Mouse (Mus musculus): ENCODE measurements around the gene Olfr1495. TPM values are rescaled to one million over a fixed set of nuclear protein-coding genes. Genes with fewer than 3 reads are reported as not detected.

The Olfr1495 gene
- total RNA-seq (2023; ENCODE audit: inconsistent age): not detected in 4 replicates

DNA sequence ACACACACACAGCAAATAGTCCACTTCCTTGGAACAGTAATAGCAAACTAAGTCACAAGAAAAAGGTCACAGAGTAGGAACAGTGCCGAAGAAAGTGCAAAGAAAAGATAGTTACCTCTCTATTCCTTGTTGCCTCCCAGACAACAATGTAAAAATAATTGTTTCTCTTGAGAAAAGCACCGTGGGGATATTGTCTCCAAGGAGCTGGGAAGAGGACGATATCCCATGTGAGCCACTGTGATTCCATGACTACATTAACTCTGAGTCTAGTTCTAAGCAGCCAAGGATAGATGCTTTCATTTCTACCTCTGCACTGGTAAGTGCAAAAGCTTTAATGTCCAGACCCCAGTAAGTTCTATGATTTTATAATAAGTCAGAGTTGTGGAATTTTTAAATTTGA, at the start of gene Olfr1495:
Gene Olfr1495 (plus strand): TSS at position 301 of the 400 bp plus-strand sequence.

DNA sequence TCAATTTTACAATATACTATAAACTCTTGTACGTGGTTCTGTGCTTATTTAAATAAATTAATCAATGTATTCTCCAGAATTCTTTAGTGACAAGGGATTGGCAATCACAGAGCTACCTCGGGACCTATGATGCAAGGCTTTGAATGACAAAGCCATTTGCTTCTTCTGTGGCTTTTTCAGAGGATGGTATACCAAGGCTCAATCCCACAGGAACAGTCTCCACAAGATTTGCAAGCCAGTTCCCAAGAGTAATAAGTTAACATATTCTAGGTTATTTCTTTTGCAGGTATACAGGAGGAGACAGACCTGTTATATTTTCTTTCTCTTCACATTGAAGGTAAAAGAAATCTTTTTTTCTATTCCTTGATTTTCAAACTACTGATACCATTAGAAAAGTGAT, 41.4 kb upstream of the Olfr1495 start, which contains the start of gene Olfr1493-ps1:
Gene Olfr1493-ps1 (plus strand): TSS at position 301 of the 400 bp plus-strand sequence.

DNA sequence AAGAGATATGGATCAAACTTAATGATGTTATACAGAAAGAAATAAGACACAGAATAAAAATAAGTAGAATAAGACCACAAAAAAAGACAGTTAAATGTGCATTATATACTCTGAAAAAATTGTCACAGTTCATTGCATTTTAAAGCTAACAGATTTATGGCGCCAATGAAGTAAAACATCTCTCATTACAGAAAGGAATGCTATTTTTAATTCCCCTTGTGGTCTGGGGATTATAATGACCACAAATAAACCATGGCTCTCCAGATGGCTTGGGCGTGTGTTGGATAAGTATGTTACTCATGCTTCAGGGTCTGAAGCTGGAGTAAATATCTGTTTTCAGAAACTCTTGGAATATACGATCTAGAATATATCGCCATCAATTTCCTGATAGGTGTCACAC, 25.0 kb upstream of the Olfr1495 start, which contains the start of gene Olfr1494:
Gene Olfr1494 (plus strand): TSS at position 301 of the 400 bp plus-strand sequence.

DNA sequence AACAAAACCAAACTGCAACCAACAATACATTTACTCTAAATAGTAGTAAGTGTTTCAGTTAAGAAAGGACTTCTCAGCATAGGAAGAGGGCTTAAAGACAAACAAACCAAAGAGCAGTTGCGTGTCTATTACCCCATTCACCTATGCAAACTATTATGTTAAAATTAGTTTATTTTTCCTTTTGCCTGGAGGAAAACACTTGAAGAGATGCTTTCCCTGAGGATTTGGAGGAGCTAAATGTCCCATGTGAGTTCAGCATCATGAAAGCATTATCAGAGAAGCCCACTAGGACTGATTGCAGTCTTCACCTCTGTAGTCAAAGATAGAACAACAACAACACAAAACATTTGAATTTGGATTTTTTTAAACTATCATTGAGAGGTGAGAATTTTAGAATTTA, 13.2 kb downstream of the Olfr1495 start, which contains the start of gene Olfr1496:
Gene Olfr1496 (plus strand): TSS at position 301 of the 400 bp plus-strand sequence.

DNA sequence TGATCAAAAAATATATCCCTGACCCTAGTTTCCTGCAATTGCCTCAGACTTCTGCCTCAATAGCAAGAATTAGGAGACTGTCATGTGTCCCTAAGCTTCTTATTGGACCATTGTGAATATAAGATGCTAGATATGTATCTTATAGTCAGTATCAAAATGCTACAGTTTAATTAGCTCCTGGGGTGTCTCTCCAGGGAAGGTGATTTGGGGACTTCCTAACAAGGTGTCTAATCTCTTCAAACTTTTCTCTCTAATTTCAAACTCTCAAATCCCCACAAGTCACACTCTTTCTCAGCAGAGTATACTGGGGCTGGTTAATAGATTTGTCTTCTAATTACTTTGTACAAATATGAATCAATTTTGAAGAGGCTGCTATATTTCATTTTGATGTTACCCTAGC, 33.7 kb downstream of the Olfr1495 start, which contains the start of gene Olfr1497:
Gene Olfr1497 (minus strand): TSS at position 101 of the 400 bp plus-strand sequence.

DNA sequence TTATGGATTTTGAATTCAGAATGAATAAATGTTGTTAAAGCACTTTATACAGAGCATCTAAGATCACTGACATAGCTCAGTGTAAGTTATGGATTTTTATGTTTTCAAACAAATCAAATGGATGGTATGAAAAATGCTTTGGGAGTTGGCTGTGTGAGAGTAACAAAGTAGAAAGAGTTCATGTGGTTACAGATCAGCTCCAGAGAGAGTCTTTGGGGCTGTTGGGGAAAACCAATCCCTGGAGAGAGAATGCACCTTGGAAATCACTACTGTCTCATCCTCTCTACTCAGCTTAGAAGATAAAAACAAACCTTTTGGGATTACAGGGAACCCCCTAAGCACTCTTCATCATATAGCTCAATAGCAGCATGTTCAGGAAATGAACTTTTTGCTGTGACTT, 54.9 kb downstream of the Olfr1495 start, which contains the start of gene Olfr1499:
Gene Olfr1499 (minus strand): TSS at position 101 of the 400 bp plus-strand sequence.

Other genes starting within 250 kb of the Olfr1495 start
- not detected in 4 replicates for gene Olfr1480, start 236.7 kb upstream of the Olfr1495 start, total RNA-seq (2023; ENCODE audit: inconsistent age)
- gene Olfr1484, start 181.1 kb upstream of the Olfr1495 start, total RNA-seq (2023; ENCODE audit: inconsistent age): not detected in 4 replicates
- gene Olfr1487, start 147.2 kb upstream of the Olfr1495 start, total RNA-seq (2023; ENCODE audit: inconsistent age): not detected in 4 replicates
- not detected in 4 replicates for gene Olfr1489, start 133.0 kb upstream of the Olfr1495 start, total RNA-seq (2023; ENCODE audit: inconsistent age)
- not detected in 4 replicates for gene Olfr1490, start 113.5 kb upstream of the Olfr1495 start, total RNA-seq (2023; ENCODE audit: inconsistent age)
- gene Olfr1491, start 67.3 kb upstream of the Olfr1495 start, total RNA-seq (2023; ENCODE audit: inconsistent age): not detected in 4 replicates
- not detected in 4 replicates for gene Olfr1493-ps1, start 41.3 kb upstream of the Olfr1495 start, total RNA-seq (2023; ENCODE audit: inconsistent age)
- not detected in 4 replicates for gene Olfr1494, start 24.9 kb upstream of the Olfr1495 start, total RNA-seq (2023; ENCODE audit: inconsistent age)
- gene Olfr1496, start 13.3 kb downstream of the Olfr1495 start, total RNA-seq (2023; ENCODE audit: inconsistent age): not detected in 4 replicates
- gene Olfr1497, start 33.6 kb downstream of the Olfr1495 start, total RNA-seq (2023; ENCODE audit: inconsistent age): not detected in 4 replicates
- not detected in 4 replicates for gene Olfr1499, start 54.8 kb downstream of the Olfr1495 start, total RNA-seq (2023; ENCODE audit: inconsistent age)
- not detected in 4 replicates for gene Olfr1500, start 65.9 kb downstream of the Olfr1495 start, total RNA-seq (2023; ENCODE audit: inconsistent age)
- not detected in 4 replicates for gene Olfr1501, start 86.1 kb downstream of the Olfr1495 start, total RNA-seq (2023; ENCODE audit: inconsistent age)
- not detected in 4 replicates for gene Olfr1502, start 97.2 kb downstream of the Olfr1495 start, total RNA-seq (2023; ENCODE audit: inconsistent age)
- not detected in 4 replicates for gene Olfr1504, start 133.3 kb downstream of the Olfr1495 start, total RNA-seq (2023; ENCODE audit: inconsistent age)
- gene Olfr1505, start 148.9 kb downstream of the Olfr1495 start, total RNA-seq (2023; ENCODE audit: inconsistent age): not detected in 4 replicates